Mouse (Mus musculus): ENCODE data around the gene Mdh1. TPM values are rescaled to one million over a fixed set of nuclear protein-coding genes. Genes with fewer than 3 reads are reported as not detected.

The Mdh1 gene
- polyA plus RNA-seq (2014; fragmentation: Nextera tagmentation; extraction: Ambion mirVana): 1,365 and 1,434 TPM in 2 replicates

DNA sequence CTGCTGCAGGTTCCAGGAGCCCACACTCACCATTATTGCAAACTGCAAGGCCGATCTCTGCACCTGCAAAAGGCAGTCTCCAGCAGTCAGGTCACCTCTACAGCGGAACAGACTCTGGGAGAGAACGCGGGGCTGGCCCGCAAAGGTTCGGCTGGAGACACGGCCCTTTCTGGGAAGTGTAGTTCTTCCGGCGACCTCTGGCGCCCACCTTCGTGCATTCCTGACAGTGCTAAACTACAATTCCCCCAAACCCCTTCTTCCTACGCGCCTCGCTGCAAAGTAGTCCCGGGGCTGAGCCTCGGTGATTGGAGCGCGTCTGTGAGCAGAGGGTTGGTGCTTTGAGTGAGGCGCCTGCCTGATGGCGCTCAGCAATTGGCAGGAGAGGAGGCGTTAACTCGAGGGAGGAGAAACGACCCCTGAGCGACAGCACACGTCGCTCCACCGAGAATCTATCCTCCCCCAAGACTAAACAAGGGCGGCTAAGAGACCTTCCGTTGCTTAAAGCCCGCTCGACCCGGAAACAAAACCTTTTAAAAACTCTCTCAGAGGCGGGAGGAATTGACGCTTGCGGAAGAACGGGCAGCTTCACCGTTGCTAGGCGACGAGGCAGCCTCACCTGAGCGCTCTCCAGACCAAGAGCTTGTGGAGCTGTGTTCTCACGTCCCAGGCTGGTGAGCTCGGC, at the start of gene Mdh1, which contains the start of gene Wdpcp:
Gene Mdh1, minus strand, starts transcription at position 668 of the 682 bp plus-strand sequence.
Gene Wdpcp, plus strand, starts transcription at position 536 of the 682 bp plus-strand sequence.
- peak within 1 kb of the TSS; percentile 95 for H3K9ac ChIP-seq (ENCODE audit: low read depth, low read length)
- H3K4me1 ChIP-seq (ENCODE audit: control insufficient read depth, insufficient read depth, low read length): peaks cover 13% of the 10 kb centered on the region
- ATAC-seq (replicated peaks; ENCODE audit: insufficient number of reproducible peaks, low FRiP score, low TSS enrichment): peak; percentile 97
- peaks cover 5% of the 10 kb centered on the region for H3K36me3 ChIP-seq (ENCODE audit: control insufficient read depth, insufficient read depth, low read length)
- WGBS (ENCODE audit: insufficient replicate concordance): under 1% methylated on average over 42 of the region's 42 CpGs
- peak within 1 kb of the TSS; percentile 77 for H3K4me2 ChIP-seq
- no peaks in the 10 kb centered on the region for H3K9me3 ChIP-seq (replicated peaks; ENCODE audit: control insufficient read depth, low read length)
- peak within 1 kb of the TSS; percentile 93 for H3K4me3 ChIP-seq (ENCODE audit: low read depth, low read length)
- no peaks in the 10 kb centered on the region for H3K27me3 ChIP-seq (ENCODE audit: control insufficient read depth, insufficient read depth, low read length)
- H3K27ac ChIP-seq (ENCODE audit: low read depth, low read length): peak within 1 kb of the TSS; percentile 94

DNA sequence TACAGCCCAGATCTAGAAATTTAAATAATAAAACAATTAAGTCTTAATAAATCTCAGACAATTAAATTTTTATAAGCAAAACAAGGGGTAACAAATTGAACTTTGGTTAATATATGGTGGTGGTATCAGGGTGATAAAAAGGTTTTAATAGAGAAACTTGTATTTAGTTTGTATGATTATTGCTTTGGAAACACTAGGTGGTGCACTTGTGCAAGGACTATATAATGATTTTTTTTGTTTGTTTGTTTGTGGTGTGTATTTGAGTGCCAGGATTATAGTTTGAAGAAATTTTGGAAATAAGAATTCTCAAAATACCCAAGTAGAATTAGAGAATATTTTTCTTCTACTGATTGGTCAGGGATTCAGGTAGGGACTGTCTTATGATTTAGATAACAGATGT, 43.7 kb upstream of the Mdh1 start:
- H3K36me3 ChIP-seq (ENCODE audit: control insufficient read depth, insufficient read depth, low read length): no peaks in the 10 kb centered on the region
- no peaks in the 10 kb centered on the region for H3K9me3 ChIP-seq (replicated peaks; ENCODE audit: control insufficient read depth, low read length)
- H3K27me3 ChIP-seq (ENCODE audit: control insufficient read depth, insufficient read depth, low read length): no peaks in the 10 kb centered on the region
- no peak overlapping the region for H3K4me2 ChIP-seq
- H3K27ac ChIP-seq (ENCODE audit: low read depth, low read length): no peak overlapping the region
- no peak overlapping the region for H3K4me3 ChIP-seq (ENCODE audit: low read depth, low read length)
- no peak overlapping the region for H3K9ac ChIP-seq (ENCODE audit: low read depth, low read length)
- no peak for ATAC-seq (replicated peaks; ENCODE audit: insufficient number of reproducible peaks, low FRiP score, low TSS enrichment)
- no peaks in the 10 kb centered on the region for H3K4me1 ChIP-seq (ENCODE audit: control insufficient read depth, insufficient read depth, low read length)

DNA sequence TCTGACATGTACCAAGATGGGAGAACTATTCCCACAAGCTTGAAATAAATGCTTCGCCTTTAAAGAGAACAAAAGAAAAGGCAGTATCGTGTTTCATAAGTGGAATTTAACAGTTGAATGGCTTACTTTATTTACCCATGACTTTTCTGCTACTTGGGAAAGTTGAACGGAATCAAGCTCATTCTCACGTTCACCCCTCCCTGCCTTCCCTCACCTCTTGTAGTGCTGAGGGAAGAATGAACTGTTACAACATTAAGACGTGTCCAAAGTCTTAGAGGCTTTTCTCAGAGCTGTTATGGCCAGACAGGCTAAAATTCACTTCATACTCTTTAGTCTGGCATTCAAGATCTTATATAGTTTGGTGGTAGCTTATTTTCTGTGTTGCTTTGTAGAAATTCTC, 30.3 kb upstream of the Mdh1 start:
- H3K9me3 ChIP-seq (replicated peaks; ENCODE audit: control insufficient read depth, low read length): no peaks in the 10 kb centered on the region
- no peak overlapping the region for H3K9ac ChIP-seq (ENCODE audit: low read depth, low read length)
- 67% methylated on average over 5 of the region's 5 CpGs for WGBS (ENCODE audit: insufficient replicate concordance)
- H3K4me2 ChIP-seq: no peak overlapping the region
- no peaks in the 10 kb centered on the region for H3K36me3 ChIP-seq (ENCODE audit: control insufficient read depth, insufficient read depth, low read length)
- no peaks in the 10 kb centered on the region for H3K27me3 ChIP-seq (ENCODE audit: control insufficient read depth, insufficient read depth, low read length)
- no peak overlapping the region for H3K27ac ChIP-seq (ENCODE audit: low read depth, low read length)
- no peaks in the 10 kb centered on the region for H3K4me1 ChIP-seq (ENCODE audit: control insufficient read depth, insufficient read depth, low read length)
- H3K4me3 ChIP-seq (ENCODE audit: low read depth, low read length): no peak overlapping the region
- ATAC-seq (replicated peaks; ENCODE audit: insufficient number of reproducible peaks, low FRiP score, low TSS enrichment): no peak

DNA sequence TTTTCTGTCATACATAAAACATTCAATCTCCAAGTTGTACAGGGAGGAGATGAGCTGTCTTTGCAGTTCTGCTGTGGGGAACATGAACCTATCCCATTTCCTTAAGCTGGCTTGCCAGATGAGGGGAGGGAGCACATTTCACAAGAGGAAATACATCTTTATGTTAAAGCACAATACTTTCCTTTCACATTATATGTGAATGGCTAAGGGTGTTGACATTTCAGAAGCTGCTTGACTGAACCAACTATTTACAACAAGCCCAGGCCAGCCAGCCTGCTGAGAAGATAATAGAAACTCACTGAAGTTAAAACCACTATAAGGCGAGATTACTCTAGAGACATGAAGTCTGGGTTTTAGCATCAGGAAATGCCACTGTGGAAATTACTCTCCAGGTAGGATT, 11.1 kb upstream of the Mdh1 start:
- H3K4me2 ChIP-seq: no peak overlapping the region
- H3K36me3 ChIP-seq (ENCODE audit: control insufficient read depth, insufficient read depth, low read length): no peaks in the 10 kb centered on the region
- no peak overlapping the region for H3K27ac ChIP-seq (ENCODE audit: low read depth, low read length)
- no peak overlapping the region for H3K4me3 ChIP-seq (ENCODE audit: low read depth, low read length)
- no peak for ATAC-seq (replicated peaks; ENCODE audit: insufficient number of reproducible peaks, low FRiP score, low TSS enrichment)
- 0 out of 2 replicates have a peak, but pooled peaks cover 2% of the 10 kb centered on the region for H3K27me3 ChIP-seq (ENCODE audit: control insufficient read depth, insufficient read depth, low read length)
- no peaks in the 10 kb centered on the region; the same call in 1 of the 2 replicates for H3K4me1 ChIP-seq (ENCODE audit: control insufficient read depth, insufficient read depth, low read length)
- 55% methylated on average over 1 of the region's 1 CpGs for WGBS (ENCODE audit: insufficient replicate concordance)
- no peak overlapping the region for H3K9ac ChIP-seq (ENCODE audit: low read depth, low read length)
- no peaks in the 10 kb centered on the region for H3K9me3 ChIP-seq (replicated peaks; ENCODE audit: control insufficient read depth, low read length)

DNA sequence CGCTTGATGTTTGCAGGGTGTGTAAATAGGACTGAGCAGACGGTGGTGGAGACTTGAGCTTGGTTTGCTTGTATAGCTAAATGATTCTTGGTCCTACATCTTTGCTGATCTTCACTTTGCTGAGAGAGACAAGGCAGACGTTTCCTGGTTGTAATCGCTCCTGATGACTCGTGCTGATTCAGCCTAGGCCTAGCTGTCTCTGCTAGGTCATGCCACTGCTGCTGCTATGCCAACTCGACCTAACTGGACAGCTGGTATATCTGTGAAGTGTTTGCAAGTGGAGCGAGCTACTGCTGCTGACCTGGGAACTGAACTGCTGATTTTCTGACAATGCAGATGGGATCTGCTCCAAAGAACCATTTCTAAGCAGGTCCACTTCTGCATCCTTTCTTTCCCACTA, 9.3 kb upstream of the Mdh1 start:
- Histone ChIP-seq H3K27ac (ENCODE audit: low read depth, low read length) (no peak overlapping the region), H3K27me3 (ENCODE audit: control insufficient read depth, insufficient read depth, low read length) (0 out of 2 replicates have a peak, but pooled peaks cover 2% of the 10 kb centered on the region), H3K9ac (ENCODE audit: low read depth, low read length) (no peak overlapping the region), H3K4me2 (no peak overlapping the region), H3K36me3 (ENCODE audit: control insufficient read depth, insufficient read depth, low read length) (no peaks in the 10 kb centered on the region), H3K9me3 (replicated peaks; ENCODE audit: control insufficient read depth, low read length) (no peaks in the 10 kb centered on the region), H3K4me1 (ENCODE audit: control insufficient read depth, insufficient read depth, low read length) (no peaks in the 10 kb centered on the region; the same call in 1 of the 2 replicates), H3K4me3 (ENCODE audit: low read depth, low read length) (no peak overlapping the region)
- ATAC-seq (replicated peaks; ENCODE audit: insufficient number of reproducible peaks, low FRiP score, low TSS enrichment): no peak
- 52% methylated on average over 7 of the region's 7 CpGs for WGBS (ENCODE audit: insufficient replicate concordance)

DNA sequence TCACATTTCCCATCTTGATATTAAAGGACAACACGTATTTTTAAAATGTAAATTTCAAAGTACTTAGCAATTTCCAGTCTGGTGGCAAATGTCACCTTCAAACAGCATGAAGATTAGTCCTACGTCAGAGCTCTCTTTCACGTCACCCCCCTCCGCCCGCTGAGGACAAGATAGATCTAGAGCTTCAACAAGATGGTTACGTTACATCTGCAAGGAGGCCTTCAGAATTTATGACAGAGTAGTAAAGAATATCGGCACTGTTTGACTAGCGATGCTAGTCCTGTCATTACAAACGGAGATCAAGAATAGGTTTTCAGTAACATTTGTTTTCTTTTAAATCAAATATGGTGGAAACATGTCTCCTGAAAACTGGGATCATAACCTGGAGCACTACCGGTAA, 1.2 kb downstream of the Mdh1 start:
- no peaks in the 10 kb centered on the region for H3K27me3 ChIP-seq (ENCODE audit: control insufficient read depth, insufficient read depth, low read length)
- peaks cover 13% of the 10 kb centered on the region for H3K4me1 ChIP-seq (ENCODE audit: control insufficient read depth, insufficient read depth, low read length)
- 7% methylated on average over 10 of the region's 10 CpGs for WGBS (ENCODE audit: insufficient replicate concordance)
- H3K36me3 ChIP-seq (ENCODE audit: control insufficient read depth, insufficient read depth, low read length): peaks cover 11% of the 10 kb centered on the region
- H3K9me3 ChIP-seq (replicated peaks; ENCODE audit: control insufficient read depth, low read length): no peaks in the 10 kb centered on the region
- ATAC-seq (replicated peaks; ENCODE audit: insufficient number of reproducible peaks, low FRiP score, low TSS enrichment): no peak
- H3K4me2 ChIP-seq: peak overlapping the region; percentile 77
- H3K27ac ChIP-seq (ENCODE audit: low read depth, low read length): peak overlapping the region; percentile 94
- H3K4me3 ChIP-seq (ENCODE audit: low read depth, low read length): peak overlapping the region; percentile 93
- peak overlapping the region; percentile 95 for H3K9ac ChIP-seq (ENCODE audit: low read depth, low read length)

DNA sequence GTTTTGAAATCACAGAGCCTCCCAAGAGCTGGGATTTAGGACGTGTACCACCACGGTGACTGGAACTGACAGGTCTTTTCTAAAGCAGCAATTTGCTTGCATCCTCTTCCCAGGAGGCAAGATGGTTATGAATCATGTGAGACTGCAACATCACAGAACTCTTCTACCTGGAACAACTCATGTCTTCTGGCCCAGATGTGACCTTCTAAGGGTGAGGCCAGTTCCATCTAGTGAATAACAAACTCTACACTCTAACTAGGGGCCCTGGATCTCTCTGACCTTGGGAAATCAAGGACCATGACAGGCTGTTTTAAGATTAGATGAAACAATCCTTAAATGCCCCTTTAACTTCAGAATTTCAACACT, 2.1 kb downstream of the Mdh1 start:
- H3K9ac ChIP-seq (ENCODE audit: low read depth, low read length): peak overlapping the region; percentile 67
- peak overlapping the region; percentile 30 for H3K4me3 ChIP-seq (ENCODE audit: low read depth, low read length)
- no peaks in the 10 kb centered on the region for H3K27me3 ChIP-seq (ENCODE audit: control insufficient read depth, insufficient read depth, low read length)
- H3K4me1 ChIP-seq (ENCODE audit: control insufficient read depth, insufficient read depth, low read length): peaks cover 13% of the 10 kb centered on the region
- 36% methylated on average over 2 of the region's 2 CpGs for WGBS (ENCODE audit: insufficient replicate concordance)
- peak overlapping the region; percentile 77 for H3K4me2 ChIP-seq
- no peak for ATAC-seq (replicated peaks; ENCODE audit: insufficient number of reproducible peaks, low FRiP score, low TSS enrichment)
- no peaks in the 10 kb centered on the region for H3K9me3 ChIP-seq (replicated peaks; ENCODE audit: control insufficient read depth, low read length)
- H3K27ac ChIP-seq (ENCODE audit: low read depth, low read length): peak overlapping the region; percentile 81
- peaks cover 11% of the 10 kb centered on the region for H3K36me3 ChIP-seq (ENCODE audit: control insufficient read depth, insufficient read depth, low read length)

DNA sequence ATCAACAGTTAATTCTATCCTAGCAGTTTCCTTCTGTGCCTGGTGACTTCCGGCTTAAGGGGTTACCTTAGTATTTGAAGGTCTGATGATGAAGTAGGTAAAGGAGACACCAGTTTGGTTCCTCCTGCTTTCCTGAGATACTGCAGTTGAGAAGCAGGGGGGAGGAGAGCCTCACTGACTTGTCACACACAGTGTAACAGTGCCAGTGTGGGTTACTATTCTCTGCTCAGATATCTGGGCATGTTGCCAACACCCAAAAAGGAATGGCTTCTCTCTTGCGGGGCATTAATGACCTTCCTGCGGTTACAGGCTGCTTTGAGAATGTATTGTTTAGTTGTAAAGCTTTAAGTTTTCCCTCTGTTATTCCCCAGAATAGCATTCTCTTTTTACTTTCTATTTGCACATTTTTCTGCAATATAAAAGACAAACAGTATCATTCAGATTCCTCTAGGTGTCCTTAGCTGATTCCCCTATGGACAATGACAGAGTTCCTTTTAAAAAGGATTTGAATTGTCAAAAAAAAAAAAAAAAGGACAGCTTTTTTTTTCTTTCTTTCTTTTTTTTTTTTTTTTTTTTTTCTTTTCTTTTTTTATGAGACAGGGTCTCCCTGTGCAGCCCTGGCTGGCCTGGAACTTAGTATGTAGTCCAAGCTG, 2.6 kb downstream of the Mdh1 start:
- peak overlapping the region; percentile 67 for H3K9ac ChIP-seq (ENCODE audit: low read depth, low read length)
- H3K4me3 ChIP-seq (ENCODE audit: low read depth, low read length): peak overlapping the region; percentile 30
- H3K4me1 ChIP-seq (ENCODE audit: control insufficient read depth, insufficient read depth, low read length): peaks cover 13% of the 10 kb centered on the region
- H3K27ac ChIP-seq (ENCODE audit: low read depth, low read length): peak overlapping the region; percentile 81
- no peaks in the 10 kb centered on the region for H3K27me3 ChIP-seq (ENCODE audit: control insufficient read depth, insufficient read depth, low read length)
- ATAC-seq (replicated peaks; ENCODE audit: insufficient number of reproducible peaks, low FRiP score, low TSS enrichment): no peak
- H3K36me3 ChIP-seq (ENCODE audit: control insufficient read depth, insufficient read depth, low read length): peaks cover 13% of the 10 kb centered on the region
- peak overlapping the region; percentile 77 for H3K4me2 ChIP-seq
- 37% methylated on average over 3 of the region's 3 CpGs for WGBS (ENCODE audit: insufficient replicate concordance)
- no peaks in the 10 kb centered on the region for H3K9me3 ChIP-seq (replicated peaks; ENCODE audit: control insufficient read depth, low read length)

Measured in heart, embryonic 11.5 days (tissue).